Mouse (Mus musculus) ES-Bruce4 (cell line): ENCODE measurements around the gene Prrx1.

ENCODE experiments used
- CTCF ChIP-seq: IDR thresholded peaks from one replicate; pipeline ENCODE4 v1.8.1; 2011; ENCODE audit warnings: low read depth, low read length
- POLR2A ChIP-seq: IDR thresholded peaks from one replicate; pipeline ENCODE4 v1.8.1; 2011; ENCODE audit warnings: low read length; ENCODE audit not compliant: insufficient read depth

- no peak for TF ChIP-seq POLR2A
- no peak for TF ChIP-seq CTCF
Observed at GRCm38 (mm10) chr1:163337821-163338220, 24.3 kb upstream of the Prrx1 start.
